Comparison of ENCODE assay signal across 9 mouse cellular contexts in genomic region chr4:111645831-111646166, GRCm38 (mm10).
A peak's percentile ranks its signal among the peaks of the same experiment; 100 is the strongest.
DNase-seq lines count a peak whose midpoint lies in the region; ATAC-seq and TF ChIP-seq lines count a peak whose summit lies in the region.
"Had no signal": no experiment of that assay in that cellular context is flagged by ENCODE, and none has a peak within 500 bp of the region (broad histone marks: within the 10 kb centered on the region; RNA-seq: fewer than 3 reads in every experiment).

No protein-coding gene starts in this region.

- H3K4me2 ChIP-seq in lung, embryonic 14.5 days = no peak overlapping the region
- H3K4me2 ChIP-seq: limb, embryonic 15.5 days had no signal

- H3K4me1 ChIP-seq in lung, embryonic 14.5 days (ENCODE audit: insufficient read depth) = no peaks in the 10 kb centered on the region
- H3K4me1 ChIP-seq: limb, embryonic 15.5 days had no signal

- peak; percentile 65 for TF ChIP-seq CTCF in lung, embryonic 14.5 days (IDR thresholded peaks at IDR 0.05; ENCODE audit: low read depth)

- 44% methylated on average over 1 of the region's 1 CpGs for WGBS in lung, embryonic 14.5 days

- no peaks in the 10 kb centered on the region for H3K36me3 ChIP-seq in lung, embryonic 14.5 days (ENCODE audit: insufficient read depth)
- H3K36me3 ChIP-seq: limb, embryonic 15.5 days had no signal

- no peak overlapping the region for H3K27ac ChIP-seq in lung, embryonic 14.5 days (ENCODE audit: low read depth)
- H3K27ac ChIP-seq: limb, embryonic 15.5 days had no signal

- peak; percentile 60; the same call in 1 of the 2 replicates for ATAC-seq in lung, embryonic 14.5 days (ENCODE audit: insufficient read depth)
- ATAC-seq in CD4-positive, CD25-positive, alpha-beta regulatory T cell, adult 4 months = no peak

- peak; percentile 25 for DNase-seq in adrenal gland, postnatal 10 days
- no peak for DNase-seq in adrenal gland, adult 2 months
- peak; percentile 66 for DNase-seq in lung, embryonic 14.5 days
- no peak for DNase-seq in lung, postnatal 25 days (ENCODE audit: low spot score)
- peak; percentile 31 for DNase-seq in heart, postnatal 4 days
- peak; percentile 30 for DNase-seq in lung, postnatal 10 days
- DNase-seq in cerebellum, adult 11-12 months = no peak

- H3K9ac ChIP-seq in lung, embryonic 14.5 days = no peak overlapping the region
- H3K9ac ChIP-seq: limb, embryonic 15.5 days had no signal

- no peaks in the 10 kb centered on the region for H3K9me3 ChIP-seq in lung, embryonic 14.5 days (ENCODE audit: low read depth, low read length)
- H3K9me3 ChIP-seq: limb, embryonic 15.5 days had no signal

- no peaks in the 10 kb centered on the region for H3K27me3 ChIP-seq in lung, embryonic 14.5 days (ENCODE audit: insufficient read depth, low read length)
- H3K27me3 ChIP-seq: limb, embryonic 15.5 days had no signal

- no peak overlapping the region for H3K4me3 ChIP-seq in lung, embryonic 14.5 days (ENCODE audit: low read depth, low read length)
- H3K4me3 ChIP-seq: limb, embryonic 15.5 days had no signal

Comparison
In these comparisons a context has a peak if more than half of its experiments do, and no peak if none do; other contexts are left out.
1. DNase-seq: peak in adrenal gland, postnatal 10 days (single experiment), lung, embryonic 14.5 days (single experiment), heart, postnatal 4 days (single experiment) and lung, postnatal 10 days (single experiment); none in adrenal gland, adult 2 months (single experiment), lung, postnatal 25 days (single experiment) and cerebellum, adult 11-12 months (single experiment).